Mouse (Mus musculus) cerebellum, adult 9-10 months (tissue): Measurements from ENCODE around the gene Ak3.

Experiments used
- DNase-seq: peaks from one replicate; pipeline ENCODE4 v3.0.0; 2022

Ak3 gene

DNA sequence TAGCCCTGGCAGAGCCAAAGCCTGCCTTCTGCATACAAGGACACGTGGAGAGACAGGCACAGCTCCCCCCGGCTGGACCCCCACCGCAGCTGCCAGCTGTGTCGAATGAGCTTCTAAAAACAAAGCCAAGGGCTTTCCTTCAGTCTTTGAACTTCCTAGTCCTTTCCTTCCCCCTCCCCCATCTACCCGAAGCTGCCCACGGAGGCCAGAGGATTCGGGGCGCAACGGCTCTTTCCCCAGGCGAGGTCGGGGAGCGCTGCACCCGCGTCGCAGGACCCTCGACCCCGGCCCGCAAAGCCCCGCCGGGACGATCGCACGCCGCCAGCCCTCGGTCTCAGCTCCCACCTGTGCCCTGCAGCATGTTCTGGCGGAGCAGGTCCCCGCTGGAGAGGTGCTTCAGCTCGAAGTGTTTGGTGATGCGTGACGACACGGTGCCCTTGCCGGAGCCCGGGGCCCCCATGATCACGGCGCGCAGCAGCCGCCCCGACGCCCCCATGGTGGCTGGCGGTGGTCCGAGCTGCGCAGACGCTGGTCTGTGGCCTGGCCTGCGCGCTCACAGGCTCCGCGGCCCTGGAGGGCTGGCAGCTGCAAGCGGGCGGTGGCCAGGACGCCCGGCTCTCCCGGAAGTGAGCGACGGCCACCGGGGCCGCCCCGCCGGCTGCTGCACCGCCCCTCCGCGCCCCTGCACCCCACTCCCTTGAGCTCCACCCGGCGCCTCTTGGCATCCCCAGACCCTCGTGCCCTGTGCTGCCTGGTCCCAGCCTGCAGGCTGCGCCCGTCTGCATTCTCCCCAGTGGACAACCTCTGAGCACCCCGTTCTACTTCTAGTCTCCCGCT, at the start of gene Ak3:
Gene Ak3, minus strand, starts transcription at position 628 of the 837 bp plus-strand sequence.
- DNase-seq: peak; percentile 74

GRCm38 (mm10) chr19:29092194-29092593, 44.4 kb upstream of the Ak3 start:
- DNase-seq: no peak

GRCm38 (mm10) chr19:29088628-29089027, 40.9 kb upstream of the Ak3 start:
- DNase-seq: no peak

- no peak for DNase-seq
Measured at GRCm38 (mm10) chr19:29074802-29075201, 27.0 kb upstream of the Ak3 start.

DNA sequence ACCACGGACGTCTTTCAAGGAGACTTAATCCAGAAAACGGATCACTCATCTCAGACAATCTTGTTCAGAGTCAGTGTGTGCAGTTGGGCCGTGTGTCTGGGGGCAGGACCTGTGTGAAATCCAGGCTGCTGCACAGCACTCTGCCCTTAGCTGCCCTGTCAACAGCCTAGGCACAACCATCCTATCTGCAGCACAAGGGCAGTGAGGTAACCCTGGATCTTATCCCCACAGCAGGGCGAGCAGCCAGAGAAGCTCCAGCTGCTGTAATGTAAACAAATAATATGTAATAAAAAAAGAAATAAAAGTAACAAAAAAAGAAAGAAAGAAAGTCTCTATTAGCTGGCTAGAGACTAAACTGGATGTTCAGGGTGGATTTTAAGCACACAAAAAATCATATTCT, 21.4 kb upstream of the Ak3 start:
- DNase-seq: no peak

- peak; percentile 48 for DNase-seq
Measured at GRCm38 (mm10) chr19:29066981-29067471, 19.3 kb upstream of the Ak3 start.

DNA sequence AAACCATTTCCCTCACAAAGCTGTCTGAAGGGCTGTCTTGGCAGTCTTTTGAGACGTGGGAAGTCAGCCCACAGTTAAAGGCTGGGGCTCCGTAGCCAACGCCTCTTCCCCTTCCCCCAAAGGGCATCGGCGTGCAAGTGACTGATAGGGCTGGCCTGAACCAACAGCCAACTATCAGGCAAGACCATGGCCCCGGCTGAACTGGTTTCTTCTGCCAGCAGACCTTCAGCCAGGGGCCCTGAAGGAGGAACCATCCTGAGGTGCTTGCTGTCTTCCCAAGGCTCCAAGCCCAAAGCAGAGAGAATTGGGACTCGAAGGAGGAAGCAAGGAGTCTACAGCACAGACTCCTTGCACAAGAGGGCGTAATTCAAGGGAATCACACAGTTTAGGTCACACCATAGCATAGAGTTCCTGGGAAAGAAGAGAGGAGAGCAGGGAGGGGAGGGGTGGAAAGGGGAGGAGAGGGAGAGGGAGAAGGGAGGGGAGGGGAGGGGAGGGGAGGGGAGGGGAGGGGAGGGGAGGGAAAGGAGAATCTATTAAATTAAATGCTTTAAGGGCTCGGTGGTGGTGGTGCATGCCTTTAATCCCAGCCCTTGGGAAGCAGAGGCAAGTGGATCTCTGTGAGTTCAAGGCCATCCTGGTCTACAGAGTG, 16.8 kb upstream of the Ak3 start:
- DNase-seq: no peak

- peak; percentile 93 for DNase-seq
Measured at GRCm38 (mm10) chr19:29063577-29064363, 16.0 kb upstream of the Ak3 start.

DNA sequence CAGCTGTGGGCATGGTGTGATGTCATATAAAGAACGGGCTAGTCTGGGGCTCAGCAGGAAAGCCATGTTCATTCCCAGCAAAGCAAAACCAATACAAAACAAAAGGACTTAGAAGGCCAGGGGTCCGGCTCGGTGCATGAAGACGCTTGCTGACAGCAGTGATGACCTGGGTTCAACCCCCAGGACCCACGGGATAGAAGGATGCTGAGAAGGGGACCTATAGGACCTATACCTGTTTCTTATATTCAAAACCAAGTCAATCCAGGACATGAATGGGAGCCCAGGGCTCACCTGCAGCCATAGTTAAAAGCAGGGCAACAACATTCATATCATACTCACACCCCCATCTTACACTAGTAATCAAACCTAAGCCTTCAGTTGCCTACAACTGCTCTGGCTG, 15.2 kb upstream of the Ak3 start:
- no peak for DNase-seq

DNA sequence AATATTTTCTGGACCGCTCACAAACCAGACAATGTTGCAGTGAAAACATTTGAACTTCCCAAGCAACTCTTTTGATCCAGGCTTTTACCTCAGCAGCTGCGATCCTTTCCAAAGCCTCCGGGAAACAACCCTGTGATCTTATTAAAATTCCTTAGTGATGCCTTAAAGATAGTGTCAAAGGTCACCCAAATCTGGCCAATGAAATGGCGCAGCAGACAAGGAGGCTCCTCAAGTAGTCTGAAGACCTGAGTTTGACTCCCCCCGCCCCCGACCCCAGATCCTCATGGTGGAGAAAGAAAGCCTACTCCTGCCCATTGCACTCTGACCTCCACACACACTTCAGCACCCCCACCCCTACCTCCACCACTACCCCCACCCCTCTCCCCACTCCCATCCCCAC, 12.5 kb upstream of the Ak3 start:
- DNase-seq: no peak

GRCm38 (mm10) chr19:29059688-29060087, 11.9 kb upstream of the Ak3 start:
- no peak for DNase-seq

- DNase-seq: no peak
Measured at GRCm38 (mm10) chr19:29058741-29059140, 11.0 kb upstream of the Ak3 start.

GRCm38 (mm10) chr19:29055469-29055868, 7.7 kb upstream of the Ak3 start:
- DNase-seq: no peak

DNA sequence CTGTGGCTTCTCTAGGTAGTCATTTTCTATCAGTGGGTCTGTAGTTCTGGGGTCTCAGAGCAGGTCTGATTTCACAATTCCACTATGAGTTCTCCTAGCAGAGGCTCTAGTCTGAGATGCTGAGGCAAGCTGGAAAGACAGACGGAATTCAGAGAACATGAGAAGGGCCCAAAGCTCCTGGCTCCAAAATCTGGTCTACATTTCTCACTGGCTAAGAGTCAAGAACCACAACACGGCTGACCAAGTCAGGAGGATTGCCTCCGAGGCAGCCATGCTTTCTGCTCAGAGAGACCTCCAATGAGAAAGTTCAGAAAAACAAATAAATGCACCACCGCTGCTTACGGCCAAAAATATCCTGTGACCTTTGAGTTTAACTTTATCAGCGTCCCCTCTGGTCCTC, 6.8 kb upstream of the Ak3 start:
- no peak for DNase-seq

DNA sequence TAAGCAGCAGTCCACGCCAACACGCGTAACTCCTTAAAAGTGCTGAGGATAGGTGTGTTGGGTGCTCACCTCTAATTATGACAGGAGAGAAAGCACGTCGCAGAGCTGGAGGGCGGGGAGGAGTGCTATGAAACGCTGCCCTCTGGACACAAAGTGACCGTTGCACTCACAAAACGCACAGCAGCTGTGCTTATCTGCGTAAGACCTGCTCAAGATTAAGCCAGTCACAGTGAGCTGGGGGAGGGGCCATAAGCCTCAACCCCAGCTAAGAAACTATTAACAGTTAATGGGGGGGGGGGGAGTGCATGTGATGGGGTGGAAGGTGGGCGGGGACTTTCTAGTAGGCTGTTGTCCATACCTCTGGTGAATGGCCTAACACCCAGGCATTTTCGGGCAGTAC, 5.0 kb upstream of the Ak3 start:
- no peak for DNase-seq

GRCm38 (mm10) chr19:29050186-29050980, 2.6 kb upstream of the Ak3 start:
- no peak for DNase-seq

GRCm38 (mm10) chr19:29049401-29050075, 1.8 kb upstream of the Ak3 start:
- DNase-seq: no peak

DNA sequence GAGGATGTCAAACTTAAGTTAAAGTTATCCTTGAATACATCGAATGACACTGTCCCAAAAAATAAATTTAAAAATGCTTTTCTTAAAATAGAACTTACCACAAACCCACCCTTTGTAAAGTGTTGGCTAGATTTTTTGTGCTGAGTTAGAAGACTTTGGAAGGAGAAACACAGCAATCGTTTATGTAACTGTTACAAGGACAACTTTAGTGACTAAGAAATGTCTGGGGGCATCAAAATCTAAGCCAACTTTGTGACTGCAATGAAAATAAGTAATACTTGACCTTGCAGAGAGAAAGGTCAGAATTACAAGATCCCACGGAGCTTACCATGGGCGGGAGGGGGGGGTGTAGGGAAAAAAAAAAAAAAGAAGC, 814 bp downstream of the Ak3 start:
- no peak for DNase-seq

- DNase-seq: no peak
Measured at GRCm38 (mm10) chr19:29045956-29046650, 1.7 kb downstream of the Ak3 start.

DNA sequence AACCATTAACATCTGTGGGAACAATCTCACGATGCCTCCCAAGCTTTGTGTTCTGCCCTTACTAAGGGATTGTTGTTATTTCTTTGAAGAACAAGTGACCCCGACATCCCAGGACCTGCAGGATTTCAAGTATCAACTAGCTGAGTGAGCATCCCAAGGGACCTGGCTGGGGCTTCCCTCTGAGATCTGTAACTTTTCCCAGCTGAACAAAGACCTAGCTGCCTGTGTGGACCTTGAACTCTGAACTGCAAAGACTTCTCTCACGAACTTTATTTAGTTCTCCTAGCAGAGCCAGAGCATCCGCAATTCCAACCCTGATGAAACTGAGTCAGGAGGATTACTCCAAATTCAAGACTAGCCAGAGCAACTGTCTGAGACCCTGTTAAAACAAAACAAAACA, 2.4 kb downstream of the Ak3 start:
- no peak for DNase-seq

- no peak for DNase-seq
Measured at GRCm38 (mm10) chr19:29044353-29044768, 3.4 kb downstream of the Ak3 start.
